Mouse (Mus musculus) megakaryocyte, embryonic 14.5 days (primary cell): Measurements from ENCODE around the gene Wrap73.

ENCODE experiments used
- FLI1 ChIP-seq: IDR thresholded peaks from 2 replicates; pipeline ENCODE4 v1.6.1; 2012; ENCODE audit warnings: low read length, inconsistent platforms, mixed read lengths
- GATA1 ChIP-seq: IDR thresholded peaks from 3 replicates; pipeline ENCODE4 v1.6.1; 2012; ENCODE audit warnings: mixed read lengths, low read length, inconsistent platforms, borderline replicate concordance

DNA sequence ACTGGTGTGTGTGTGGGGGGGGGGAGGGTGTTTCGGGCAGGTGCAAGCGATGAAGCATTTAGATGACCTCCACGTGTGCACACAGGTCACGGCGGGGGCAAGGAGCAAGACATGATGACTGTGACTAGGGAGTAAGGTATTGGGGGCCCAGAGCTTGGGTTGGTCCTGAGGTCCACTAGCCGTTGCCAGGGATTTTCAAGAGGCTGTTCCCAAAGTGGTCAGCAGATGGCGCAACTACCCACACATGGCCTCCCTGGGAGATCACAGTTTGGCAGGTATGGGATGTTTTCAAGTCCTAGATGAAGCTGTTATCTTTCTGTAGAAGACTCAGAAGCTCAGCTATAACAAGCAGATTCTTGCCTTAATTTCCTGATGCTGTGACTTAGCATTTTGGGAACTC lies 21.1 kb downstream of the Wrap73 start:
- no peak for TF ChIP-seq GATA1
- TF ChIP-seq FLI1 = no peak
